Mouse (Mus musculus) layer of hippocampus, adult 2 months (tissue): ENCODE data around the gene Gm20908. TPM values are rescaled to one million over a fixed set of nuclear protein-coding genes. Genes with fewer than 3 reads are reported as not detected.
"Not testable (repeated sequence)": the region's sequence is repeated elsewhere in the genome, so short reads cannot be mapped to it uniquely, and the experiment has no call there.

ENCODE experiments used
- DNase-seq, 2 experiments: peaks; one replicate each; pipeline ENCODE4 v3.0.0; 2022; ENCODE audit warnings: low spot score in 2 of 2
- H3K27ac ChIP-seq: fragments of 200-600 bp; 2 replicates; pipeline ENCODE4 v1.8.1; 2022
- H3K4me3 ChIP-seq: fragments of 200-600 bp; 2 replicates; pipeline ENCODE4 v1.8.1; 2022; ENCODE audit warnings: mild to moderate bottlenecking
- long read RNA-seq, 2 experiments: library from polyadenylated mRNA; stranded (forward); transcript quantifications; one replicate each; pipeline ENCODE4 v2.0.0; 2021; ENCODE audit warnings: borderline mapping rate in 2 of 2
- total RNA-seq, 2 experiments: library from RNA; stranded (reverse); gene quantifications; 2 replicates each; pipeline ENCODE4 v1.2.3; 2021

Gene Gm20908
- total RNA-seq = not detected
- long read RNA-seq, experiment 1 = 0 reads
- long read RNA-seq, experiment 2 = 0 reads

DNA sequence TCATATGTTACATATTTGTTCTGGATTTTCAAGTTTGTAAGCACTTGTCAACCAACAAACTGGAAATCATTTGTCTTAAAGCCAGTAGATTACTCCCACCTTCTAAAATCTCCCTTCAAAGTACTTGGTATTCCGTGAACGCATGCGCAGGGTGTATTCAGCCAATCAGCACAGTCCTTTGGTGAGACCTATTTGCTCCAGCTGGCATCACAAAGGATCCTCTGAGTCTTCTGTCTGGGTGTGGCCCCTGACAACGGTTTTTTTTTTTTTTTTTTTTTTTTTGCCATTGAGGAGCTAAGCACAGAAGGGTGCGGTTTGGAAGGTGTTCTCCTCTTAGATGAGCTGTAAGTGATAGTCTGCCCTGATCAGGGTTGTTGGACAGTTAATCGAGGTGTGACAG is at the start of gene Gm20908:
Gene Gm20908 (plus strand): TSS at position 301 of the 400 bp plus-strand sequence.
- DNase-seq, H3K27ac ChIP-seq: not testable (repeated sequence)

More for the DNA sequence above, at the start of gene Gm20908:
- not testable (repeated sequence) for H3K4me3 ChIP-seq
